Mouse (Mus musculus): ENCODE data around the gene Nae1.

- TF ChIP-seq ZNF384 (IDR thresholded peaks at IDR 0.05; ENCODE audit: low read depth, low read length), result no peak
- TF ChIP-seq CHD2 (IDR thresholded peaks at IDR 0.05; ENCODE audit: low read depth, low read length), result no peak
Observed at GRCm38 (mm10) chr8:104540710-104541514, 6.5 kb upstream of the Nae1 start.
